Mouse (Mus musculus): ENCODE results near the gene Lce3e. TPM values are rescaled to one million over a fixed set of nuclear protein-coding genes. Genes with fewer than 3 reads are reported as not detected.

The Lce3e gene
- polyA plus RNA-seq (2015; fragmentation: Nextera tagmentation; extraction: Ambion mirVana) = 1,443 and 1,461 TPM in 2 replicates

- H3K9ac ChIP-seq (ENCODE audit: low read length) = no peak within 1 kb of the TSS
- TF ChIP-seq EP300 (optimal IDR thresholded peaks at IDR 0.05) = no peak
- no peak for TF ChIP-seq CTCF (IDR thresholded peaks at IDR 0.05; ENCODE audit: low read depth)
- H3K4me3 ChIP-seq (ENCODE audit: low read depth, low read length) = no peak within 1 kb of the TSS
- 92% methylated on average over 2 of the region's 2 CpGs for WGBS
- H3K9me3 ChIP-seq (ENCODE audit: control insufficient read depth, low read length) = no peaks in the 10 kb centered on the region
- no peaks in the 10 kb centered on the region for H3K36me3 ChIP-seq (ENCODE audit: control insufficient read depth, insufficient read depth, low read length)
- H3K27ac ChIP-seq (replicated peaks) = no peak within 1 kb of the TSS
- no peak within 1 kb of the TSS for H3K4me2 ChIP-seq (replicated peaks; ENCODE audit: low read depth)
- no peaks in the 10 kb centered on the region for H3K27me3 ChIP-seq (ENCODE audit: control insufficient read depth, insufficient read depth, low read length)
- DNase-seq (ENCODE audit: low spot score) (no peak), ATAC-seq (ENCODE audit: low FRiP score, low TSS enrichment) (no peak)
- H3K4me1 ChIP-seq (replicated peaks; ENCODE audit: control insufficient read depth, insufficient read depth) = no peaks in the 10 kb centered on the region
Observed at GRCm38 (mm10) chr3:92966761-92967160, at the start of gene Lce3e. Gene Lce3e, plus strand, starts transcription at chr3:92967061.

- Histone ChIP-seq H3K4me3 (ENCODE audit: low read depth, low read length) (no peak overlapping the region), H3K4me2 (replicated peaks; ENCODE audit: low read depth) (no peak overlapping the region), H3K9ac (ENCODE audit: low read length) (no peak overlapping the region), H3K4me1 (replicated peaks; ENCODE audit: control insufficient read depth, insufficient read depth) (no peaks in the 10 kb centered on the region), H3K27me3 (ENCODE audit: control insufficient read depth, insufficient read depth, low read length) (no peaks in the 10 kb centered on the region), H3K27ac (replicated peaks) (no peak overlapping the region), H3K36me3 (ENCODE audit: control insufficient read depth, insufficient read depth, low read length) (no peaks in the 10 kb centered on the region), H3K9me3 (ENCODE audit: control insufficient read depth, low read length) (no peaks in the 10 kb centered on the region)
- ATAC-seq (ENCODE audit: low FRiP score, low TSS enrichment) (no peak), DNase-seq (ENCODE audit: low spot score) (peak; percentile 17)
- WGBS = 54% methylated on average over 4 of the region's 4 CpGs
- no peak for TF ChIP-seq EP300 (optimal IDR thresholded peaks at IDR 0.05)
- peak; percentile 75 for TF ChIP-seq CTCF (IDR thresholded peaks at IDR 0.05; ENCODE audit: low read depth)
Observed at GRCm38 (mm10) chr3:92920364-92920763, 46.5 kb upstream of the Lce3e start.

GRCm38 (mm10) chr3:92926130-92926529 lies 40.7 kb upstream of the Lce3e start, which contains the start of gene Lce3a:
Gene Lce3a, minus strand, starts transcription at chr3:92926230.
- 50% methylated on average over 2 of the region's 2 CpGs for WGBS
- no peak for ATAC-seq (ENCODE audit: low FRiP score, low TSS enrichment)

GRCm38 (mm10) chr3:92932679-92933078 lies 34.2 kb upstream of the Lce3e start, which contains the start of gene Lce3b:
Gene Lce3b, plus strand, starts transcription at chr3:92932979.
- 51% methylated on average over 2 of the region's 2 CpGs for WGBS
- TF ChIP-seq EP300 (optimal IDR thresholded peaks at IDR 0.05) = no peak
- no peak for TF ChIP-seq CTCF (IDR thresholded peaks at IDR 0.05; ENCODE audit: low read depth)
- no peaks in the 10 kb centered on the region for H3K4me1 ChIP-seq (replicated peaks; ENCODE audit: control insufficient read depth, insufficient read depth)
- no peaks in the 10 kb centered on the region for H3K36me3 ChIP-seq (ENCODE audit: control insufficient read depth, insufficient read depth, low read length)
- no peak for DNase-seq (ENCODE audit: low spot score)
- H3K4me2 ChIP-seq (replicated peaks; ENCODE audit: low read depth) = no peak within 1 kb of the TSS
- no peaks in the 10 kb centered on the region for H3K27me3 ChIP-seq (ENCODE audit: control insufficient read depth, insufficient read depth, low read length)
- no peak for ATAC-seq (ENCODE audit: low FRiP score, low TSS enrichment)
- H3K9me3 ChIP-seq (ENCODE audit: control insufficient read depth, low read length) = no peaks in the 10 kb centered on the region
- no peak within 1 kb of the TSS for H3K9ac ChIP-seq (ENCODE audit: low read length)
- H3K4me3 ChIP-seq (ENCODE audit: low read depth, low read length) = no peak within 1 kb of the TSS
- H3K27ac ChIP-seq (replicated peaks) = no peak within 1 kb of the TSS

More at GRCm38 (mm10) chr3:92926130-92926529, 40.7 kb upstream of the Lce3e start, which contains the start of gene Lce3a:
- no peaks in the 10 kb centered on the region for H3K4me1 ChIP-seq (replicated peaks; ENCODE audit: control insufficient read depth, insufficient read depth)
- no peak for TF ChIP-seq EP300 (optimal IDR thresholded peaks at IDR 0.05)
- no peak for TF ChIP-seq CTCF (IDR thresholded peaks at IDR 0.05; ENCODE audit: low read depth)
- no peak within 1 kb of the TSS for H3K4me3 ChIP-seq (ENCODE audit: low read depth, low read length)
- H3K9me3 ChIP-seq (ENCODE audit: control insufficient read depth, low read length) = no peaks in the 10 kb centered on the region
- no peak for DNase-seq (ENCODE audit: low spot score)
- H3K27ac ChIP-seq (replicated peaks) = no peak within 1 kb of the TSS
- H3K36me3 ChIP-seq (ENCODE audit: control insufficient read depth, insufficient read depth, low read length) = no peaks in the 10 kb centered on the region
- H3K27me3 ChIP-seq (ENCODE audit: control insufficient read depth, insufficient read depth, low read length) = no peaks in the 10 kb centered on the region
- no peak within 1 kb of the TSS for H3K9ac ChIP-seq (ENCODE audit: low read length)
- no peak within 1 kb of the TSS for H3K4me2 ChIP-seq (replicated peaks; ENCODE audit: low read depth)

GRCm38 (mm10) chr3:92944186-92944585 lies 22.7 kb upstream of the Lce3e start, which contains the start of gene Lce3c:
Gene Lce3c, plus strand, starts transcription at chr3:92944486.
- Histone ChIP-seq H3K27ac (replicated peaks) (no peak within 1 kb of the TSS), H3K4me1 (replicated peaks; ENCODE audit: control insufficient read depth, insufficient read depth) (no peaks in the 10 kb centered on the region), H3K9ac (ENCODE audit: low read length) (no peak within 1 kb of the TSS), H3K9me3 (ENCODE audit: control insufficient read depth, low read length) (no peaks in the 10 kb centered on the region), H3K4me2 (replicated peaks; ENCODE audit: low read depth) (no peak within 1 kb of the TSS), H3K36me3 (ENCODE audit: control insufficient read depth, insufficient read depth, low read length) (no peaks in the 10 kb centered on the region), H3K27me3 (ENCODE audit: control insufficient read depth, insufficient read depth, low read length) (no peaks in the 10 kb centered on the region), H3K4me3 (ENCODE audit: low read depth, low read length) (no peak within 1 kb of the TSS)
- 47% methylated on average over 1 of the region's 1 CpGs for WGBS
- no peak for ATAC-seq (ENCODE audit: low FRiP score, low TSS enrichment)
- no peak for DNase-seq (ENCODE audit: low spot score)
- no peak for TF ChIP-seq CTCF (IDR thresholded peaks at IDR 0.05; ENCODE audit: low read depth)
- TF ChIP-seq EP300 (optimal IDR thresholded peaks at IDR 0.05) = no peak

- no peak within 1 kb of the TSS for H3K27ac ChIP-seq (replicated peaks)
- no peaks in the 10 kb centered on the region for H3K36me3 ChIP-seq (ENCODE audit: control insufficient read depth, insufficient read depth, low read length)
- WGBS = 96% methylated on average over 1 of the region's 1 CpGs
- no peaks in the 10 kb centered on the region for H3K9me3 ChIP-seq (ENCODE audit: control insufficient read depth, low read length)
- H3K4me1 ChIP-seq (replicated peaks; ENCODE audit: control insufficient read depth, insufficient read depth) = no peaks in the 10 kb centered on the region
- ATAC-seq (ENCODE audit: low FRiP score, low TSS enrichment) (no peak), DNase-seq (ENCODE audit: low spot score) (no peak)
- TF ChIP-seq CTCF (IDR thresholded peaks at IDR 0.05; ENCODE audit: low read depth) (no peak), EP300 (optimal IDR thresholded peaks at IDR 0.05) (no peak)
- H3K27me3 ChIP-seq (ENCODE audit: control insufficient read depth, insufficient read depth, low read length) = no peaks in the 10 kb centered on the region
- H3K9ac ChIP-seq (ENCODE audit: low read length) = no peak within 1 kb of the TSS
- no peak within 1 kb of the TSS for H3K4me3 ChIP-seq (ENCODE audit: low read depth, low read length)
- no peak within 1 kb of the TSS for H3K4me2 ChIP-seq (replicated peaks; ENCODE audit: low read depth)
Observed at GRCm38 (mm10) chr3:92957090-92957489, 9.8 kb upstream of the Lce3e start, which contains the start of gene Lce3d. Gene Lce3d, plus strand, starts transcription at chr3:92957390.

All from stomach, postnatal 0 days (tissue).